Mouse (Mus musculus) neural tube, embryonic 13.5 days (tissue): ENCODE measurements around the gene Dab1. TPM values are rescaled to one million over a fixed set of nuclear protein-coding genes. Genes with fewer than 3 reads are reported as not detected.

Experiments used
- ATAC-seq: fragments of 200-750 bp; cut with Nextera tagmentation; 2 replicates; pipeline ENCODE4 v1.8.0; 2017; ENCODE audit warnings: low read depth, mild to moderate bottlenecking, moderate TSS enrichment, moderate library complexity
- H3K27ac ChIP-seq: fragments of 300-500 bp; sonication (generic); replicated peaks from 2 replicates; pipeline ENCODE4 v1.5.1; 2015; ENCODE audit warnings: moderate library complexity, mild to moderate bottlenecking, inconsistent platforms
- H3K27me3 ChIP-seq: fragments of 300-500 bp; sonication (generic); 2 replicates; pipeline ENCODE4 v1.6.1; 2015; ENCODE audit warnings: mild to moderate bottlenecking, inconsistent platforms
- H3K36me3 ChIP-seq: fragments of 300-500 bp; sonication (generic); 2 replicates; pipeline ENCODE4 v1.6.1; 2015; ENCODE audit warnings: mild to moderate bottlenecking, inconsistent platforms
- H3K4me1 ChIP-seq: fragments of 300-500 bp; sonication (generic); replicated peaks from 2 replicates; pipeline ENCODE4 v1.6.1; 2015; ENCODE audit warnings: inconsistent platforms
- H3K4me2 ChIP-seq: fragments of 300-500 bp; sonication (generic); 2 replicates; pipeline ENCODE4 v1.6.1; 2015; ENCODE audit warnings: inconsistent platforms, mild to moderate bottlenecking, moderate library complexity
- H3K4me3 ChIP-seq: fragments of 300-500 bp; sonication (generic); 2 replicates; pipeline ENCODE4 v1.5.1; 2015; ENCODE audit warnings: mild to moderate bottlenecking, inconsistent platforms
- H3K9ac ChIP-seq: fragments of 300-500 bp; sonication (generic); 2 replicates; pipeline ENCODE4 v1.6.1; 2015; ENCODE audit warnings: moderate library complexity, mild to moderate bottlenecking, inconsistent platforms
- H3K9me3 ChIP-seq: fragments of 300-500 bp; sonication (generic); 2 replicates; pipeline ENCODE4 v1.6.1; 2016; ENCODE audit warnings: inconsistent platforms
- whole genome bisulfite sequencing: fragments of 180-500 bp; shearing (Covaris S2); methylation state at CpG from one replicate; pipeline ENCODE4 v1.1.7; 2015; 5-methylcytosine and 5-hydroxymethylcytosine counted together
- polyA plus RNA-seq: library from polyadenylated mRNA; unstranded; fragments of >200 nt; fragmentation: Nextera tagmentation; extraction: Ambion mirVana; gene quantifications from 2 replicates; pipeline ENCODE4 v1.2.1, GENCODE M21; 2015

The Dab1 gene
- polyA plus RNA-seq, 1 experiment from 2014 or later = 46.6 TPM

GRCm38 (mm10) chr4:104782346-104782745 is 1163.2 kb downstream of the Dab1 start:
- Histone ChIP-seq H3K4me1 (no peaks in the 10 kb centered on the region), H3K4me2 (no peak overlapping the region), H3K9ac (no peak overlapping the region), H3K4me3 (no peak overlapping the region), H3K27me3 (no peaks in the 10 kb centered on the region), H3K27ac (no peak overlapping the region), H3K9me3 (no peaks in the 10 kb centered on the region), H3K36me3 (no peaks in the 10 kb centered on the region)
- no peak for ATAC-seq
- 90% methylated on average over 4 of the region's 4 CpGs for WGBS

- Histone ChIP-seq H3K27me3 (no peaks in the 10 kb centered on the region), H3K9me3 (no peaks in the 10 kb centered on the region), H3K27ac (no peak overlapping the region), H3K36me3 (no peaks in the 10 kb centered on the region), H3K4me1 (no peaks in the 10 kb centered on the region), H3K4me2 (no peak overlapping the region), H3K9ac (no peak overlapping the region), H3K4me3 (no peak overlapping the region)
- 95% methylated on average over 4 of the region's 4 CpGs for WGBS
- ATAC-seq = no peak
Observed at GRCm38 (mm10) chr4:104792111-104792510, 1173.0 kb downstream of the Dab1 start.
